Mouse (Mus musculus): ENCODE measurements around the gene C530008M17Rik. TPM values are rescaled to one million over a fixed set of nuclear protein-coding genes. Genes with fewer than 3 reads are reported as not detected.

C530008M17Rik gene
- total RNA-seq, 2 experiments from 2014 or later: 17.7 to 20.1 TPM

DNA sequence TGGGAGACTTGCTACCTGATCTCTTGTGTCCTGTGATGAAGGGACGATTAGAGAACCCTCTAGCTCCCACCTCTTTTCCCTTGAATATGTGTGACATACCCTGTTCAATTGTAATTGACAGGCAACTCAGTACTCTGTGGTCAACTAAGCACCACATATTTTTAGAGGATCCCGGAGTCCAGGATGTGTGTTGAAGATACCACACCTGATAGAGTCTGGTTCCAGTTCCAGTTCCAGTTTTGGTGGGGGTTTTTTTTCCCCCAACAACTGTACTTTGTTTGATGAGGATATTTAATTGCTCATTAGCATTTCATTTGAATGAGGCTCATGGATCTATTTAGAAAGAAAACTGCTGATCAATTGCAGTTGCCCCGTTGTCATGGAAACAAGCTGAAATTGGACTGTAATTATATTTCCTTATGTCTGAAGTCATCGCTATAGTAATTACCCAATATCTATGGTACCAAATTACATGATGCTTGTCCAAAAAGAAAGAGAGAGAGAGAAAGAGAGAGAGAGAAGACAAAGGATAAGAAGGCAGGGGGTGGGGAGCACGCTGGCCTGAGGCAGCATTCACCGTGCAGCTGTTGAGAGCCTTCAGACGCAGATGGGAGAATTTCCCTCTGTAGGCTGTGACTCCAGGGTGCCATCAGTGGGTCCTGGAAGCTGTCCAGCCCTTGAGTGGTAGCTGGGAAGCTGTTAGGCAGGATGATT lies 172.4 kb downstream of the C530008M17Rik start:
- no peak for DNase-seq (ENCODE audit: low spot score in 2 of 2)

DNA sequence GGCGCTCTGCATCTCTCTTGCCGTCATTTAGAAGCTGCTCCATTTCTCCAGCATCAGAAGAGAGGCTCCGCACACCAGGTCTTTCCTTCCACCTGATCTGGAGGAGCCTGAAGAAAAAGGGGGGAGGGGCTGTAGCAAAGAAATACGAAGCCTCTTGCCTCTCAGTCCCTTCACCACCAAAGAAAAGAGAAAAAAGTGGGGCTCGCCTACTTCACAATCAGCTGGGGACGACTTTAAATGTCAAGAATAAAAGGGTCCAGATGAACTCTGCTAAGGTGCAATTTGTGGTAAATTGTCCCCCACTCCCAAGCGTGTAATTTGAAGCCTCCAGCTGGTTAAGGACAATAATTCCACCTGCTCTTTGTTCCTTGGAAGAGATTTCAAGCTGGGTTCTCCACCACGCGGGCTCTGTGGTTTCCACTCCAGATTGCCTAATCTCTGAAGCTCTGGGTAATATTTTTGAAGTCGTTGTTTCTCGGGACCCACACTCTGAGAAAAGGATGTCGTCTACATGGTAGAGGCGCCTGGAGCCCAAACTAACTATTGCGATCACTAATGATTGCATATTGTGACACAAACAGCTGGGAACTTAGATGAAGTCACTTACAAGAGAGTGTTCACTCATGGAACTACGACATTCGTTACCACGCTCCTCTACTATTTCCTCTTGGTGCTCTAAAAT lies 176.4 kb downstream of the C530008M17Rik start:
- no peak for DNase-seq (ENCODE audit: low spot score in 2 of 2)

DNA sequence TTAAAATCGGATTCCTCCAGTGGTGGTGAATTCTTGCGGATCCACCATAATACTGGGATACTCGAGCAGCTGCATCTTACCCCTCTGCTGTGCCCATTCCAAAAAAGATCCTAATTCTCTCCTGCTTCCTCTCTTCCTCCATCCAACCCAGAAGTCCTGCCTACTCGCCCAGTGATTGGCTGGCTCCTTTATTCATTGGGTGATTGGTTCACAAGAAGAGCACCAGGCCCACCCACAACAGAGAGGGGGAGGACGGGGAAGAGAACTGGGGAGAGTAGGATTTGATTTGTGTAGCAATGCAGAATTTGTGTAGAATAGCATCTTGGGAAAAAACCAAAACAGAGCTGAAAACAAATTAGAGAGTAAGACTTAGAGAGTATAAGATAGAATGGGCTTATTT lies 180.7 kb downstream of the C530008M17Rik start:
- no peak for DNase-seq (ENCODE audit: low spot score in 2 of 2)

DNA sequence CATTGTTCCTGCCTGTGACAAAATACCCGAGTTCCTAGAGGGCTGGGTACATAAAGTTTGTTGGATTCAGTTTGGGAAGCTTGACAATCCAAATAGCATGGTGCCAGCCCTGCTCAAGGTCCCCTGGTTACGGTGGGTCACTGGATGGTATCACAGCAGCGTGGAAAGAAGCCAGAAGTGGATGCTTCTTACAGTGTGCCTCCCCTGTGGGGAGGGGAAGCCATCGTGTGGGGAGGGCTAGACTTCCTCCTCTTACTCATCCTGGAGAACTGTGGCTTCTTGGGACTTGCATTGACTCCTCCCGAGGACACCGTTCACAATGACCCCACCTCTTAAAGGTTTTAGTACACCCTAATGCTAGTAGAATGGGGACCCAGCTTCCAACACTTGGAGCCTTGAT lies 183.5 kb downstream of the C530008M17Rik start:
- DNase-seq (ENCODE audit: low spot score in 2 of 2): no peak

DNA sequence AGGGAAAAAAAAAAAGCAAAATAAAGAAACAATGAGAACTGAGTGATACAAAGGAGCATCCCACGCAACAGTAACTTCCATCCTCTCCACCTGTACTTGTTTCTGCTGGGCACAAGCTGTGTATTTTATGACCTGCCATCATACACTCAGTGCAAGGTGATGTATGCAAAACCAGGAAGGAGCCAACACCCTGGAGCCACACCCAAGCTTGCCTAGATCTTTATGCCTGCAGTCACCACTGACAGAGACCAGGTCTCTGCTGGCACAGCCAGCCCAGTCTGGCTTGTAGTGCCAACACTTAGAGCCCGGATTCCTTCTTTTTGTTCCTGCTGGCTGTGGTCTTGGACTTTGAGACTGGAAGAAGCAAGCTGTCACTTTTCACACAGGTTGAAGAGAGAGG lies 185.5 kb downstream of the C530008M17Rik start:
- no peak for DNase-seq (ENCODE audit: low spot score in 2 of 2)

DNA sequence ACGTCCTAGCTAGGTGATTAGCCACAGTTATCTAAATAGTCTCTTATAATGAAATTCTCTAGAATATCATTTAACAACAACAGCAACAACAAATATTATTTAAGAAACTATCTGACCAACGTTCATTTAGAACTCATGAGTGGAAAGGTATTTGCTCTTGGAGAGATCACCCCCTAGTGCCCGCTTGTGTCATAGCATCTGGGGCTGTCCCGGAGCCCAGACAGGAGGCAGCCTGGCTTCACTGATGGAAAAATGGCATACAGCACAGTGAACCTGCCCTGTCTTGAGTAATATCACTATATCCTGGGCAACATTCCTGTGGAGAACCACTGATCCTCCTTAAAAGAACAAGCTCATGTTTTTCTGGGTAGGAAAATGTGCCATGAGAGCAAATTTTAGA lies 187.1 kb downstream of the C530008M17Rik start:
- peak; percentile 49 to 71 for DNase-seq (ENCODE audit: low spot score in 2 of 2)

DNA sequence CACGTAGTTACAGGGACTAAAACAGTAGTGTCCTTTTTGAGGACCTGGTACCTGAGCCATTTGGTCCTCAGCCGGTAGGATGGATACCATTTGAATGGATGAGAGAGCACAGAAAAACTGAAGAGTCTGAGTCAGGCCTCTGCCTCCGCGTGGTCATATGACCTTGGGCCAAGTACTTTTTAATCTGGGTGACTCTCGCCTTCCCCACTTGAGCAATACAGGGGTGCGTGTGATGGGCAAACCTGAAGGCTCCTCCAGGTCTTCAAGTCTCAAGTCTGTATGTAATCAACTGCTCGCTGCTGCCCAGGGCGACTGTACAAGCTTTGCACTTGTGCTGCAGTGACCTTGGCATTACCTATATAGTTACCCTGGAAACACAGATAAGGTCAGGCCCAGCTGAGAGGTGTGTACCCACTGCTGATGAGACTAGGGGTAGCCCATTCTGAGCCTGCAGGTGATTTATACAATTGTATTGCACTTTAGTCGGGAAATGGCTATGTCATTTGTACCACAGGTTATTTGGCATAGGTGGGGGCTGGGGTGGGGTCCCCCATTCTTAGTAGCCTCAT lies 187.6 kb downstream of the C530008M17Rik start:
- no peak for DNase-seq (ENCODE audit: low spot score in 2 of 2)

DNA sequence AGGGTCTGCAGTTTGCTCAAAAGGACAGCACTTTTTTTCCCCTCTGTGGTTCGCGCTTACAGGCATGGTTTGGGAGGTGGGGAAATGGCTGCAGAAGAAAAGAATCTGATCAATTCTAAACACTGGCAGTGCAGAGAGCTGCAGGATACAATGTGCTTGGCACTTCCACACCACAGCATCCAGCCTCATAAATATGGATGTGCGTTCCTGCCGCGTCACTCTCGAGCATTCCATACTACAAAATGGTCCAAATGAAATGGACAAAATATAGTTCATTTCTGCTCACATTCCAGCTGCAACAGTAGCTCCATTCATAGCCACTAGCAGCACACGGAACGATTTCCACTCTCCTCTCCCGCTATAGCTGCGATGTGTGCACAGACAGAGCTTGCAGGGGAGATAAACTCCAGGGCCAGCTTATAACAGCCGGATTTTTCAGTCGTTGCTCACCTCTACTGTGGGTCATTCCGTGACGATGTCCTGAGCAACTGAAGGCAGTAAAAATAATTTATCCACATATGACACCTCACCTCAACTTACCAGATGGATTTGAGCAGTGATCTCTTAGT lies 188.4 kb downstream of the C530008M17Rik start:
- no peak for DNase-seq (ENCODE audit: low spot score in 2 of 2)

DNA sequence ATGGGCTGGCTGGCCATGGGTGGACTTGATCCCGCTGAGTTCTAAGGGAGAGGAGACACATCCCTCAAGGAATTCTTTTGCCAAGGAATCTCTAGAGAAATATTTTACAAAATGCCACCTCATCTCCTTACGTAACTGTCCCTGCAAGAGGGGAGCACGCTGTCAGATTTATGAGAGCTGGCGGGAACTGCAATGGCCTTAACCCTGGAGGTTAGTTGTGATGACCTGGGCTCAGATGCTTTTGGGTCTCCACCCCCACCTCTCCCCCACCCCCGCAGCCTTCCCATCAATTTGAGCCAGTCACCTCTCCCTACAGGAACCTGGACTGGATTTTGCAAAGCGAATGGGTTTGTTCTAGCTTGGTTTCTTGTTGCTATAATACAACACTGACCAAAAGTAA lies 190.8 kb downstream of the C530008M17Rik start:
- no peak for DNase-seq (ENCODE audit: low spot score in 2 of 2)

DNA sequence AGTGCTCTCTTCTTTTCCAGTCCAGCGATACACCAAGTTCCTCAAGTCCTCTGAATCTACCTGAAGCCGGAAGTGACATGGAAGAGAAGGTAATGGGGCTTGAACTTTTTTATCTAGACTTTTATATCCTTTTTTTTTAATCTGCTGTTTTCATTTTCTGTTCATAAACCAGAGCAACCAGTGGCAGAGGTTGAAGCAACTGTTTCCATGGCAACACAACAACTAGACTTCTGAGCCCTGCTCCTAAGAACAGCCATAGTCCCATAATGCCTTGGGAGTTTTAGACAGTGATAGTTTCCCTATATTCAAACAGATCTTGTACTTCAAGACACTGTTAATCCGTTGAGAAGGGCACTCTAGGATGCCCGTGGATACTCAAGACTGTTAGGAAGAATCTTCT lies 195.0 kb downstream of the C530008M17Rik start:
- DNase-seq (ENCODE audit: low spot score in 2 of 2): no peak

DNA sequence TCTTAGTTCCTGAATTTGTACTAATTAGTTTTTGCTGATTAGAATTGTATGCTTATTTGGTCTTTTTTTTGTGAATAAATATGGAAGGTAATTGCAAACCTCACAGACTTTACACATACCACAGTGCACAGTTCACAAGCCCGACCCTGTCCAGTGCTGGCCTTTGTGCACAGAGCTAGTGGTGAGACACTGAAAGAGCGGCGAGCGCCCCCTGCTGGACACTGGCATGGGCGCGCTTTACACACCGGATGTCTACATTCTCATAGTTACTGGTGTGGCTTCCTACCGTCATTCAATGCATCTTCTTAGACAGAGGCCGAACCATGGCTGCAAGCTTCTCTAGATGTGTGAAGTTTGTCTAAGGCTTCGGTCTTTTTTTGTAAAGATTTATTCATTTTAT lies 197.2 kb downstream of the C530008M17Rik start:
- DNase-seq (ENCODE audit: low spot score in 2 of 2): peak; percentile 75 to 76

DNA sequence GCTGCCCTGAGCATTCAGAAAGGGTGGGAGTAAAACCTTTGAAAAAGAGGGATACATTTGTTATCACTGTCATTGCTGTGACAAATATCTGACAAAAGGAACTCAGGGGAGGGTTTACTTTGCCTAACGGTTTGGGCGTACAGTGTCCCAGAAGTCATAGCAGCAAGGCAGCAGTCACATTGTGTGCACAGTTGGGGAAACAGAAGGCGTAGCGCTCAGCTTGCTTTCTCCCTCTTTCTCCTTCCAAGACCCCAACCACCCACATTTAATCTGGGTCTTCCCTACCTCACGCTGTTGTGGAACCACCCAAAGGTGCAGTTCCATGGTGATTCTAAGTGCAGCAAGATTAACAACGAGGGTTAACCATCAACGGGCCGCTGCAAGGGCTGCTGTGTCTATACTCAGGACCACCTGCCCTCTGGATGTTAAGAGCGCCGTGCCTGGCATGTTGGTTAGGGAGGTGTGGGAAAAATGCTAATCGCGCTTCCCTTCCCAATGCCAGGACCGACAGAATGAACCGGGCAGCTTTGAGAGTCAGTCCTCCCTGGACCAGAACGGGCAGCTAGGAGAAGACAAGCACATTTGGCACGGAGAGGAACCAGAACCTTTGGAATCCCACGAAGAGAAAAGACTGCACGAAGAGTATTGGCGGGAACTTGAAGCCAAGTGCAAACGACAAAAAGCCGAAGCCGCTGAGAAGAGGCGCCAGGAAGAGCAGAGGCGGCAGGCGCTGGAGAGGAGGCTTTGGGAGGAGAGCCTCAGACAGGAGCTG lies 199.7 kb downstream of the C530008M17Rik start:
- DNase-seq (ENCODE audit: low spot score in 2 of 2): no peak

DNA sequence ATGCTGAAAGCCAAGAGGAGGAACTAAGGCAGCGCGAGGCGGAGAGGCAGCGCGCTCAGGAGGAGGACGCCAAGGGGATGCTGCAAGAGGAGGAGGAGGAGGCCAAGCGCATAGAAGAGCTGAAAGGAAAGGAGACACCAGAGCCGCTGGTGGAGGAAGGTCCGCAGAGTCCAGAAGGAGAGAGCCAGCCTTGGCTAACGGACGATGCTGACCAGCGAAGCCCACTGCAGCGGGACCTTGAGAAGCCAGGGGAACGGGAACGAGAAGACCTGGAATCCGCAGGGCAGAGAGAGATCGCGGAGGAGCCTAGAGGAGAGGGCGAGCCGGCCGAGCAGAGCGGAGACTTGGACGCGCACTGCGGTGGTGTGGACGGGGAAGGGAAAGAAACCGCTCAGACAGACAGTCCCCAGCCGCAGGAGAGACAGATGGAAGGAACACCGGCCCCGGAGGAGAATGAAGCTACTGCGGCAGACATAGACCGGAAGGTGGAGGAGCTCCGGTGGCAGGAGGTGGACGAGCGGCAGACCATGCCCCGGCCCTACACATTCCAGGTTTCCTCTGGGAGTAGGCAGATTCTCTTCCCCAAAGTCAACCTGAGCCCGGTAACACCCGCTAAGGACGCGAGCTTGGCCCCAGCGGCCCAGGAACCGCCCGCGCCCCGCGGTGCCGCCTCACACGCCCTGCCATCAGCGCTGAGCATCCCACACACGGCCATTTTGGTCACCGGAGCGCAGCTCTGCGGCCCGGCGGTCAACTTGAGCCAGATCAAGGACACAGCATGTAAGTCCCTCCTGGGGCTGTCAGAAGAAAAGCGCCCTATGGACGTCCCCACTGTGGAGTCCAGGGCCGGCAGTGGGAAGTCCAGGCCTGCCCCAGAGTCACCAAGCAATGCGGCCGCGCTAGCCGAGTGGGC lies 201.0 kb downstream of the C530008M17Rik start:
- no peak for DNase-seq (ENCODE audit: low spot score in 2 of 2)

DNA sequence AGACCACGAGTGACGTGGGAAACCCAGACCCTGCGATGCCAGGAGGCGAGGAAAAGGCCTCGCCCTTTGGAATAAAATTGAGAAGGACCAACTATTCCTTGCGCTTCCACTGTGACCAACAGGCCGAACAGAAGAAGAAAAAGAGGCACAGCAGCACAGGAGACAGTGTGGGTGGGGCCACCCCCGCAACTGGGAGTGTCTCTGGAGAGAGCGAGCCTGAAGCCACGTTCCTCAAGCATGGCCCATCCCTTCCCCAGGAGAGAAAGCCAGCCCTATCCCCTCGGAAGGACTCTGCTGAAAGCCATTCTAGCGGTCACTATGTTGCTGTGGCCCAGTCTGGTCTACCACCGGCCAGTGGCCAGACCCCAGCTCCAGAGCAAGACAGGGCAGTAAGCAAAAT lies 202.1 kb downstream of the C530008M17Rik start:
- no peak for DNase-seq (ENCODE audit: low spot score in 2 of 2)

DNA sequence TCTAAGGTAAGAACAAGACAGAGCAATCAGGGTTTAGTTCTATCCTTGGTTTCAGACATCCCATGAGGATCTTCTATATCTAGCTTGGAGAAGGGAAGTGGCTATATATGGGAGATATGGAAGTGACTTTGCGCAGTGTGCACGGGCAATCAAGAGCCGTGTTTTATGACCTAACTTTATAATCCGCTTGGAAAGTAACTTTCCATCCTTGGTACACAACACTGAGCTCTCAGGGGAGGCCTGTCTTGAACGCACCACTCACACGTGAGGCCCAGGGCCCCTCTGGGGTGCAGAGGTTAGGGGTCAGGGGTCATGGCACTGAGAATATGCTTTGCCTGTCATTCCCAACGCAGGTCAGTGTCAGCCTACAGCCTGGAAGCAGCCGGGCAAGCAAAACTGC lies 210.5 kb downstream of the C530008M17Rik start:
- no peak for DNase-seq (ENCODE audit: low spot score in 2 of 2)

DNA sequence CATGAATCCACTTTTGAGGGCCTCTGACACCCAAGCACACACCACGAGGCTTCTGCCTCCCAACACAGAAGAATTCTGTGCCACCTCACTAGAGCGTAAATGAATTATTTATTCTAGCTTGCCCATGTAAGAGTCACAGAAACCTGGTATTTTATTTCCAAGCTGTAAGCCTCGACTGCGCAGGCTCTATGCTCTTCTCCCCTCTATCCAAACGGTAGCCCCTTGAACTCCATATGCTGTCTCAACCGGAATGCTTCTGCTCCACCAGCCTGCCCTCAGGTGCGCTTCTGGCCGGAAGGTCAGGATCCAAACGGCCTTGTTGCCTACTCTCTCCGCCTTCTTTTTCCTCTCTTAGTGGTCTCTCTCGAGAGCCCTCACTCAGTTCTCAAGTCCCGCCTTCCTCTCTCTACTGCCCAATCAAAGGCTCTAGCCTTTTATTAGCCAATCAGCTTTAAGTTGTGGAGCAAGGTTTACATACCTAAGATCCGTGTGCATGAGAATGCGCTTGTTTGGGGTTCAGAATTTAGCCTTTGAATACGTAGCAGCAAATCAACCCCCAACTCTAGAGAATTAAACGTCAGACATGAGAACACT lies 212.5 kb downstream of the C530008M17Rik start:
- DNase-seq (ENCODE audit: low spot score in 2 of 2): no peak

DNA sequence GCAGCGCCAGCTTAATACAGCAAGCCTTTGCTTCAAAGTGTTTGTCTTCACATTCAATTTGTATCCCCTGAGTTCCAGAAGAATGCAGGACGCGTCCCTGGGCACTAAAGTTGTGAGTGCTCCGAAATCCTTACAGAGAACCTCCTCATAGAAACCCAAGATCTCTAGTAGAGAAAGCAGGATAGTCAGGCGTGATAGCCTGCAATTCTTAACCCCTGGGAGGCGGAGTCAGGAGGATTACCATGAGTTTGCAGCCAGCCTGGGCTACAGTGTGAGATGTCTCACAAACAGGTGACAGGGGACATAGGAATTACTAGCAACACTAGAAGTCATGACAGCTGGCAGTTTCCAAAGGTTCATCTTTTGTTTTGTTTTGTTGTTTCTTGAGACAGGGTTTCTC lies 213.2 kb downstream of the C530008M17Rik start:
- no peak for DNase-seq (ENCODE audit: low spot score in 2 of 2)

DNA sequence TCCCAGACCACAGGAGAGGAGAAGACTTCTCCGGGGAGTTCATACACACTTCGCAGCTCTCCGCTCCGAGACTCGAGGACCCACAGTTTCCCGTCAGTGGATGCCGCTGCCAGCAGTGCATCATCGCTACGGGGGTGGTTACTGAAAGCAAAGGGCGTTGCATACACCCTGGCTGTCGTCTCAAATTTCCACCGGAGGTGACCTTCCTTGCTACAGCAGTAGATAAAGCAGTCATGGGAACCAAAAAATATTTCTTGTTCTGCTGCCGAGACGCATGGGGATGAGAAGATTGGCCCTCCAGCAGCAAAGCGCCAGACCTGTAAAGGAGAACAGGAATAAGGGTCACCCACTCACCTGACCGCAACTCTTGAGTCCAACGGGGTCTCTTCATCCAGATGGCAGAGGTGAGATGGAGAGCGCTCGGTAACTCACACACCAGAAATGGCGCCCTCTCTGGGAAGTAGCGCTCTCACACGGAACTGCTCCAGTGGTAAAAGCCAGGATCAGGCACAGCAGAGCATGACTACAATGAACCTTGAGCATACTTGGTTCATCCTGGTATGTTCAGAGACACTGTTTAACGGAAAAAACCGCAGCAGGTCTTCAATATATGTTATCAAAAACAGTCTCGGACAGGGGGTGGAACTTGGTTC lies 219.9 kb downstream of the C530008M17Rik start:
- no peak for DNase-seq (ENCODE audit: low spot score in 2 of 2)

DNA sequence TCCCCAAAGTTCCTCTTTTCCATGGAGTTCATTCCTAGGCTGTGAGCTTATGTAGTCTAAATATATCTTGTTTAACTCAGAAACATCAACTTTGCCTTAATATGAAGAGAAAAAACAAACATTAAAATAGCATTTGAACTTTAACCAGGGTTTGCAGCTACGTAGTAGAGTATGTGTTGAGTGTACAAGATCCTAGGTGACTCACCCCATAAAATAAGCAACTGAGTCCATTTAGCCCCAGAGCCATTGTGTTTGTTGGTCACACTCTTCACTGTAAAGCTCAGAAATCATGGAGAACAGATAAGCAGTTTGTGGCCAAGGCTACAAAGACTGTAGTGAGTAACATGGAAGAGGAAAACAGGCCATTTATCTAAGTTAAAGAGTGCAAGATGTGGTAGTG lies 227.8 kb downstream of the C530008M17Rik start:
- DNase-seq (ENCODE audit: low spot score in 2 of 2): no peak
